Mouse (Mus musculus) cerebellum, adult (tissue): ENCODE results near the gene Tbca.

ENCODE experiments used
- ATAC-seq: cut with Nextera tagmentation; 2 replicates; pipeline ENCODE4 v1.9.2; 2017; ENCODE audit warnings: mild to moderate bottlenecking, moderate library complexity, mixed read lengths; ENCODE audit not compliant: insufficient number of reproducible peaks, low FRiP score, low TSS enrichment

Tbca gene

GRCm38 (mm10) chr13:94876286-94877210 lies 87.8 kb downstream of the Tbca start:
- no peak for ATAC-seq

- ATAC-seq: no peak
These were observed 88.5 kb downstream of the Tbca start for GRCm38 (mm10) chr13:94877211-94877590.

GRCm38 (mm10) chr13:94877991-94878745 lies 89.5 kb downstream of the Tbca start:
- no peak for ATAC-seq

GRCm38 (mm10) chr13:94881201-94881600 lies 92.5 kb downstream of the Tbca start:
- no peak for ATAC-seq

GRCm38 (mm10) chr13:94882221-94882620 lies 93.5 kb downstream of the Tbca start:
- ATAC-seq: no peak

GRCm38 (mm10) chr13:94882711-94883145 lies 94.0 kb downstream of the Tbca start:
- 0 out of 2 replicates have a peak, but pooled peaks have one; percentile 20 for ATAC-seq

- peak; percentile 56; the same call in 1 of the 2 replicates for ATAC-seq
These were observed 94.7 kb downstream of the Tbca start for GRCm38 (mm10) chr13:94883163-94883965.

GRCm38 (mm10) chr13:94883966-94884960 lies 95.6 kb downstream of the Tbca start:
- ATAC-seq: no peak

- 0 out of 2 replicates have a peak, but pooled peaks have one; percentile 6 for ATAC-seq
These were observed 96.9 kb downstream of the Tbca start for GRCm38 (mm10) chr13:94885291-94886235.
